Mouse (Mus musculus): ENCODE measurements at regions not wholly inside any gene's neighbourhood (a gene's known extent, or its start where the extent isn't known, plus 50 kb on each side); places are given as distances from the start of the nearest gene placed in this dataset.
A peak's percentile ranks its signal among the peaks of the same experiment; 100 is the strongest.

GRCm38 (mm10) chr9:73258640-73259039 is 145.4 kb downstream of the Rsl24d1 start:
- H3K4me3 ChIP-seq, result no peak overlapping the region
- no peak for ATAC-seq (ENCODE audit: low FRiP score)
- whole genome bisulfite sequencing, result 85% methylated on average over 8 of the region's 8 CpGs
- H3K27ac ChIP-seq, result no peak overlapping the region
- no peak overlapping the region for H3K9ac ChIP-seq
- H3K36me3 ChIP-seq, result no peaks in the 10 kb centered on the region
- no peak overlapping the region for H3K4me2 ChIP-seq (replicated peaks)
- H3K27me3 ChIP-seq, result no peaks in the 10 kb centered on the region
- no peaks in the 10 kb centered on the region for H3K9me3 ChIP-seq (replicated peaks)
- H3K4me1 ChIP-seq, result no peaks in the 10 kb centered on the region

GRCm38 (mm10) chr9:73262711-73263110 is 149.5 kb downstream of the Rsl24d1 start:
- Histone ChIP-seq H3K9me3 (replicated peaks) (no peaks in the 10 kb centered on the region), H3K4me2 (replicated peaks) (no peak overlapping the region), H3K27ac (no peak overlapping the region), H3K9ac (no peak overlapping the region), H3K4me3 (no peak overlapping the region), H3K4me1 (no peaks in the 10 kb centered on the region), H3K27me3 (no peaks in the 10 kb centered on the region), H3K36me3 (no peaks in the 10 kb centered on the region)
- peak; percentile 76 for ATAC-seq (ENCODE audit: low FRiP score)
- 32% methylated on average over 5 of the region's 5 CpGs for WGBS

- no peak overlapping the region for H3K4me2 ChIP-seq (replicated peaks)
- no peaks in the 10 kb centered on the region for H3K27me3 ChIP-seq
- no peaks in the 10 kb centered on the region for H3K4me1 ChIP-seq
- no peak overlapping the region for H3K4me3 ChIP-seq
- no peaks in the 10 kb centered on the region for H3K36me3 ChIP-seq
- no peak overlapping the region for H3K9ac ChIP-seq
- no peaks in the 10 kb centered on the region for H3K9me3 ChIP-seq (replicated peaks)
- no peak for ATAC-seq (ENCODE audit: low FRiP score)
- H3K27ac ChIP-seq, result no peak overlapping the region
- WGBS, result 76% methylated on average over 5 of the region's 5 CpGs
Measured at GRCm38 (mm10) chr9:73270249-73270648, 157.0 kb downstream of the Rsl24d1 start.

- Histone ChIP-seq H3K9me3 (replicated peaks) (no peaks in the 10 kb centered on the region), H3K36me3 (no peaks in the 10 kb centered on the region), H3K4me3 (no peak overlapping the region), H3K4me1 (no peaks in the 10 kb centered on the region), H3K27me3 (no peaks in the 10 kb centered on the region), H3K4me2 (replicated peaks) (no peak overlapping the region), H3K9ac (no peak overlapping the region), H3K27ac (no peak overlapping the region)
- 78% methylated on average over 2 of the region's 2 CpGs for WGBS
- no peak for ATAC-seq (ENCODE audit: low FRiP score)
Measured at GRCm38 (mm10) chr9:73272614-73273013, 159.4 kb downstream of the Rsl24d1 start.

- Histone ChIP-seq H3K27ac (no peak overlapping the region), H3K9me3 (replicated peaks) (no peaks in the 10 kb centered on the region), H3K4me1 (no peaks in the 10 kb centered on the region), H3K36me3 (no peaks in the 10 kb centered on the region), H3K4me3 (no peak overlapping the region), H3K27me3 (no peaks in the 10 kb centered on the region), H3K4me2 (replicated peaks) (no peak overlapping the region), H3K9ac (no peak overlapping the region)
- 86% methylated on average over 4 of the region's 4 CpGs for WGBS
- ATAC-seq (ENCODE audit: low FRiP score), result no peak
Measured at GRCm38 (mm10) chr9:73273681-73274080, 160.5 kb downstream of the Rsl24d1 start.

GRCm38 (mm10) chr9:73275671-73276070 is 162.4 kb downstream of the Rsl24d1 start:
- Histone ChIP-seq H3K36me3 (no peaks in the 10 kb centered on the region), H3K4me1 (no peaks in the 10 kb centered on the region), H3K9me3 (replicated peaks) (no peaks in the 10 kb centered on the region), H3K4me2 (replicated peaks) (no peak overlapping the region), H3K4me3 (no peak overlapping the region), H3K9ac (no peak overlapping the region), H3K27me3 (no peaks in the 10 kb centered on the region), H3K27ac (no peak overlapping the region)
- ATAC-seq (ENCODE audit: low FRiP score), result no peak
- 82% methylated on average over 2 of the region's 2 CpGs for WGBS

GRCm38 (mm10) chr9:73295287-73295686 is 182.1 kb downstream of the Rsl24d1 start:
- H3K4me3 ChIP-seq, result no peak overlapping the region
- H3K36me3 ChIP-seq, result no peaks in the 10 kb centered on the region
- H3K9me3 ChIP-seq (replicated peaks), result no peaks in the 10 kb centered on the region
- no peak overlapping the region for H3K9ac ChIP-seq
- no peak for ATAC-seq (ENCODE audit: low FRiP score)
- no peaks in the 10 kb centered on the region for H3K27me3 ChIP-seq
- no peaks in the 10 kb centered on the region for H3K4me1 ChIP-seq
- H3K27ac ChIP-seq, result no peak overlapping the region
- H3K4me2 ChIP-seq (replicated peaks), result no peak overlapping the region
- WGBS, result 86% methylated on average over 6 of the region's 6 CpGs

GRCm38 (mm10) chr9:73302156-73302918 is 189.1 kb downstream of the Rsl24d1 start:
- Histone ChIP-seq H3K27me3 (no peaks in the 10 kb centered on the region), H3K36me3 (no peaks in the 10 kb centered on the region), H3K4me2 (replicated peaks) (no peak overlapping the region), H3K4me1 (no peaks in the 10 kb centered on the region), H3K4me3 (no peak overlapping the region), H3K9ac (no peak overlapping the region), H3K27ac (no peak overlapping the region), H3K9me3 (replicated peaks) (no peaks in the 10 kb centered on the region)
- WGBS, result 92% methylated on average over 5 of the region's 5 CpGs
- ATAC-seq (ENCODE audit: low FRiP score), result no peak

- no peaks in the 10 kb centered on the region for H3K4me1 ChIP-seq
- no peaks in the 10 kb centered on the region for H3K36me3 ChIP-seq
- no peaks in the 10 kb centered on the region for H3K9me3 ChIP-seq (replicated peaks)
- no peak overlapping the region for H3K27ac ChIP-seq
- H3K4me2 ChIP-seq (replicated peaks), result no peak overlapping the region
- 73% methylated on average over 1 of the region's 1 CpGs for WGBS
- no peak overlapping the region for H3K4me3 ChIP-seq
- H3K9ac ChIP-seq, result no peak overlapping the region
- no peaks in the 10 kb centered on the region for H3K27me3 ChIP-seq
- ATAC-seq (ENCODE audit: low FRiP score), result no peak
Measured at GRCm38 (mm10) chr9:73317048-73317447, 203.8 kb downstream of the Rsl24d1 start.

- H3K4me2 ChIP-seq (replicated peaks), result no peak overlapping the region
- H3K27ac ChIP-seq, result no peak overlapping the region
- WGBS, result 76% methylated on average over 2 of the region's 2 CpGs
- H3K27me3 ChIP-seq, result no peaks in the 10 kb centered on the region
- H3K36me3 ChIP-seq, result no peaks in the 10 kb centered on the region
- H3K4me1 ChIP-seq, result no peaks in the 10 kb centered on the region
- no peak for ATAC-seq (ENCODE audit: low FRiP score)
- H3K9me3 ChIP-seq (replicated peaks), result no peaks in the 10 kb centered on the region
- H3K9ac ChIP-seq, result no peak overlapping the region
- H3K4me3 ChIP-seq, result no peak overlapping the region
Measured at GRCm38 (mm10) chr9:73319704-73320307, 206.6 kb downstream of the Rsl24d1 start.

- ATAC-seq (ENCODE audit: low FRiP score), result no peak
- Histone ChIP-seq H3K4me1 (no peaks in the 10 kb centered on the region), H3K9me3 (replicated peaks) (no peaks in the 10 kb centered on the region), H3K27ac (no peak overlapping the region), H3K9ac (no peak overlapping the region), H3K4me2 (replicated peaks) (no peak overlapping the region), H3K4me3 (no peak overlapping the region), H3K27me3 (no peaks in the 10 kb centered on the region), H3K36me3 (no peaks in the 10 kb centered on the region)
Measured at GRCm38 (mm10) chr9:73331066-73331465, 217.8 kb downstream of the Rsl24d1 start.

GRCm38 (mm10) chr9:73336039-73336438 is 222.8 kb downstream of the Rsl24d1 start:
- no peak overlapping the region for H3K4me2 ChIP-seq (replicated peaks)
- H3K9ac ChIP-seq, result no peak overlapping the region
- no peak overlapping the region for H3K27ac ChIP-seq
- ATAC-seq (ENCODE audit: low FRiP score), result no peak
- H3K27me3 ChIP-seq, result no peaks in the 10 kb centered on the region
- H3K9me3 ChIP-seq (replicated peaks), result no peaks in the 10 kb centered on the region
- no peaks in the 10 kb centered on the region for H3K36me3 ChIP-seq
- no peaks in the 10 kb centered on the region for H3K4me1 ChIP-seq
- 88% methylated on average over 5 of the region's 5 CpGs for WGBS
- H3K4me3 ChIP-seq, result no peak overlapping the region
